Mouse (Mus musculus): ENCODE measurements at regions not wholly inside any gene's neighbourhood (a gene's known extent, or its start where the extent isn't known, plus 50 kb on each side); places are given as distances from the start of the nearest gene placed in this dataset.

DNA sequence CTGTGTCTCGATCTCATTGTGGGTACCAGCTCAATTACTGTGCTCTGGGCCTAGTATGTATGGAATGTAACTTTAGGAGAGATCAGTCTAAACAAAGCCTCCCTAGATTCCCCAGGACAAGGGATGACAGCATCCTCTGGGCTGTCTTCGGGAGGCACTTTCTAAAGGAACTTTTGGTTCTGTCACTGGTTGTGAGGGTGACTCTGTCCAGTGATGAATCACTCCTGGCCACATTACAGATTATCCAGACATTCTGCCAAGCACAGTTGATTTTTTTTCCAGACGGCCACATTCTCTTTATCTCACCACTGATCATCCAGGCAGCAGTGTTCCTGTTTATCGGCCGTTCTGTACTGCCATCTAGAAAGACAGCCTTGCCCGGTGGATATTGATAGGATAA, 638.5 kb upstream of the Nrp1 start:
- no peak for DNase-seq (ENCODE audit: low read depth in 1 of 2, low spot score in 2 of 2)
- H3K27me3 ChIP-seq (ENCODE audit: control insufficient read depth, insufficient read depth, low read length): no peaks in the 10 kb centered on the region
- no peak overlapping the region for H3K4me3 ChIP-seq (ENCODE audit: extremely low read depth, insufficient read depth, insufficient read length)
- no peak overlapping the region for H3K27ac ChIP-seq (ENCODE audit: insufficient read depth, low read length)
- TF ChIP-seq POLR2A (IDR thresholded peaks at IDR 0.05; ENCODE audit: low read depth, low read length) (no peak), CTCF (IDR thresholded peaks at IDR 0.05; ENCODE audit: extremely low read depth, insufficient read depth, insufficient read length, insufficient replicate concordance) (no peak)
- H3K36me3 ChIP-seq (ENCODE audit: control insufficient read depth, insufficient read depth, low read length): no peaks in the 10 kb centered on the region
- no peaks in the 10 kb centered on the region for H3K4me1 ChIP-seq (ENCODE audit: control insufficient read depth, insufficient read depth, insufficient read length)
- WGBS: 57% methylated on average over 6 of the region's 6 CpGs

- no peaks in the 10 kb centered on the region for H3K4me1 ChIP-seq (ENCODE audit: control insufficient read depth, insufficient read depth, insufficient read length)
- TF ChIP-seq POLR2A (IDR thresholded peaks at IDR 0.05; ENCODE audit: low read depth, low read length): no peak
- TF ChIP-seq CTCF (IDR thresholded peaks at IDR 0.05; ENCODE audit: extremely low read depth, insufficient read depth, insufficient read length, insufficient replicate concordance): no peak
- no peaks in the 10 kb centered on the region for H3K27me3 ChIP-seq (ENCODE audit: control insufficient read depth, insufficient read depth, low read length)
- H3K36me3 ChIP-seq (ENCODE audit: control insufficient read depth, insufficient read depth, low read length): no peaks in the 10 kb centered on the region
- H3K4me3 ChIP-seq (ENCODE audit: extremely low read depth, insufficient read depth, insufficient read length): no peak overlapping the region
- 58% methylated on average over 6 of the region's 6 CpGs for WGBS
- no peak for DNase-seq (ENCODE audit: low read depth in 1 of 2, low spot score in 2 of 2)
- no peak overlapping the region for H3K27ac ChIP-seq (ENCODE audit: insufficient read depth, low read length)
Observed at GRCm38 (mm10) chr8:127720593-127721290, 637.7 kb upstream of the Nrp1 start.

DNA sequence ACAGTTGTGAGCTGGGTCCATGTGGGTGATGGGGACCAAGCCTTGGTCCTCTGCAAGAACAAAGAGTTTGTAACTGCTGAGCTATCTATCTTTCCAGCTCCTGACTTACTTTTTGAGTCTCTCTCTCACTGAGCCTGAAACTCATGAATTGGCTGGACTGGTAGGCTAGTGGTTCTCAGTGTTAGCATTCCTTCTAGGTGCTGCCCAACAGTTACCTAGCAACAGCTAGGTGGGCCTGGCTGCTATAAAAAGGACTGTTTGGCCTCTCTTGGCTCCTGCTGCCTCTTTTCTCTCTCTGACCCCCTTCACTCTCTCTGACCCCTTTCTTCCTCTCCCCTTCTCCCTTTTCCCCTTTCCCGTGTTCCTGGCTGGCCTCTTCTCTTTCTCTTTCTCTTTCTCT, 636.8 kb upstream of the Nrp1 start:
- H3K4me3 ChIP-seq (ENCODE audit: extremely low read depth, insufficient read depth, insufficient read length): no peak overlapping the region
- H3K4me1 ChIP-seq (ENCODE audit: control insufficient read depth, insufficient read depth, insufficient read length): no peaks in the 10 kb centered on the region
- WGBS: 50% methylated on average over 1 of the region's 1 CpGs
- no peak for TF ChIP-seq POLR2A (IDR thresholded peaks at IDR 0.05; ENCODE audit: low read depth, low read length)
- TF ChIP-seq CTCF (IDR thresholded peaks at IDR 0.05; ENCODE audit: extremely low read depth, insufficient read depth, insufficient read length, insufficient replicate concordance): no peak
- H3K27ac ChIP-seq (ENCODE audit: insufficient read depth, low read length): no peak overlapping the region
- no peak for DNase-seq (ENCODE audit: low read depth in 1 of 2, low spot score in 2 of 2)
- H3K27me3 ChIP-seq (ENCODE audit: control insufficient read depth, insufficient read depth, low read length): no peaks in the 10 kb centered on the region
- no peaks in the 10 kb centered on the region for H3K36me3 ChIP-seq (ENCODE audit: control insufficient read depth, insufficient read depth, low read length)

DNA sequence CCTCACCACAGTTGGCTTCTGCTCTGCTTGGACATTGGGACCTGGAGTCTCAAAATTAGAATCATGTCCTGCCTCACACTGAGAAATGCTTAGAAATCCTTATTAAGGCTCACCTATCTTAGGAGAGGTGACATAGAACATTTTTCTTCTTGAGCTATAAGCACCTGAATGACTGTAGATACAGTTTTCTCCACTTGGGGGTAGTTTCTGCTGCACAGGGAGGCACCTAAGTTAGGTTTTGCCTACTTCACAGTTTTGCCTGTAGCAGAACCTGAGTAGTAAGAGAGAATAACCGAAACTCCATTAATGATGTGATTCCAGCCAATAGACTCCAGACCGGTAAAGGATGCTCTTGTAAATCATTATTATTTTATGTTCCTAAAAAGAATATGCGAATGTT, 624.3 kb upstream of the Nrp1 start:
- no peak for DNase-seq (ENCODE audit: low read depth in 1 of 2, low spot score in 2 of 2)
- TF ChIP-seq POLR2A (IDR thresholded peaks at IDR 0.05; ENCODE audit: low read depth, low read length) (no peak), CTCF (IDR thresholded peaks at IDR 0.05; ENCODE audit: extremely low read depth, insufficient read depth, insufficient read length, insufficient replicate concordance) (no peak)
- Histone ChIP-seq H3K27ac (ENCODE audit: insufficient read depth, low read length) (no peak overlapping the region), H3K27me3 (ENCODE audit: control insufficient read depth, insufficient read depth, low read length) (no peaks in the 10 kb centered on the region; the same call in 1 of the 2 replicates), H3K4me3 (ENCODE audit: extremely low read depth, insufficient read depth, insufficient read length) (no peak overlapping the region), H3K36me3 (ENCODE audit: control insufficient read depth, insufficient read depth, low read length) (no peaks in the 10 kb centered on the region), H3K4me1 (ENCODE audit: control insufficient read depth, insufficient read depth, insufficient read length) (no peaks in the 10 kb centered on the region)
- 86% methylated on average over 3 of the region's 3 CpGs for WGBS

GRCm38 (mm10) chr8:127742236-127742635, 616.2 kb upstream of the Nrp1 start:
- Histone ChIP-seq H3K36me3 (ENCODE audit: control insufficient read depth, insufficient read depth, low read length) (no peaks in the 10 kb centered on the region), H3K27me3 (ENCODE audit: control insufficient read depth, insufficient read depth, low read length) (no peaks in the 10 kb centered on the region; the same call in 1 of the 2 replicates), H3K4me3 (ENCODE audit: extremely low read depth, insufficient read depth, insufficient read length) (no peak overlapping the region), H3K27ac (ENCODE audit: insufficient read depth, low read length) (no peak overlapping the region), H3K4me1 (ENCODE audit: control insufficient read depth, insufficient read depth, insufficient read length) (no peaks in the 10 kb centered on the region; the same call in 1 of the 2 replicates)
- TF ChIP-seq POLR2A (IDR thresholded peaks at IDR 0.05; ENCODE audit: low read depth, low read length) (no peak), CTCF (IDR thresholded peaks at IDR 0.05; ENCODE audit: extremely low read depth, insufficient read depth, insufficient read length, insufficient replicate concordance) (no peak)
- WGBS: 97% methylated on average over 6 of the region's 6 CpGs
- no peak for DNase-seq (ENCODE audit: low read depth in 1 of 2, low spot score in 2 of 2)

DNA sequence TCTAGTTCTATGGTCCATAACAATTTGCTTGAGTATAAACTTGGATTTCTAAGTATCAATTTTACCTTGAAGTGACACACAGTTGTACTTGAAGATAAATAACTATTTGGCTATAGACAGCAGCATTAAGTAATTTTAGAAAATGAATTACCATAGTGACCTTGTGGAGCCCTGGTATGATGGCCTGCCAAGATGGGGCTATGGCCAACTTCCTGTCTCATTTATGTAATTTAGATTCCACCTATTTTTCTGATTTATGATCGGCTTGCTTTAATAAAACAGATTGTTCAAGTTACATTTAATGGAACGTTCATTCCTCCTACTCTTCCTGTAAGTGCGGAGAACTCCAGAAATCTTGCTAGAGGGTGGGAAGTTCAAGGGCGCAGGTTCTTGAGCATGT, 613.2 kb upstream of the Nrp1 start:
- H3K36me3 ChIP-seq (ENCODE audit: control insufficient read depth, insufficient read depth, low read length): no peaks in the 10 kb centered on the region
- no peaks in the 10 kb centered on the region for H3K27me3 ChIP-seq (ENCODE audit: control insufficient read depth, insufficient read depth, low read length)
- 93% methylated on average over 4 of the region's 4 CpGs for WGBS
- H3K27ac ChIP-seq (ENCODE audit: insufficient read depth, low read length): no peak overlapping the region
- H3K4me3 ChIP-seq (ENCODE audit: extremely low read depth, insufficient read depth, insufficient read length): no peak overlapping the region
- H3K4me1 ChIP-seq (ENCODE audit: control insufficient read depth, insufficient read depth, insufficient read length): no peaks in the 10 kb centered on the region; the same call in 1 of the 2 replicates
- DNase-seq (ENCODE audit: low read depth in 1 of 2, low spot score in 2 of 2): no peak
- TF ChIP-seq POLR2A (IDR thresholded peaks at IDR 0.05; ENCODE audit: low read depth, low read length): no peak
- TF ChIP-seq CTCF (IDR thresholded peaks at IDR 0.05; ENCODE audit: extremely low read depth, insufficient read depth, insufficient read length, insufficient replicate concordance): no peak

- WGBS: 16% methylated on average over 8 of the region's 8 CpGs
- Histone ChIP-seq H3K4me3 (ENCODE audit: extremely low read depth, insufficient read depth, insufficient read length) (no peak overlapping the region), H3K27me3 (ENCODE audit: control insufficient read depth, insufficient read depth, low read length) (no peaks in the 10 kb centered on the region), H3K27ac (ENCODE audit: insufficient read depth, low read length) (no peak overlapping the region), H3K4me1 (ENCODE audit: control insufficient read depth, insufficient read depth, insufficient read length) (no peaks in the 10 kb centered on the region; the same call in 1 of the 2 replicates), H3K36me3 (ENCODE audit: control insufficient read depth, insufficient read depth, low read length) (no peaks in the 10 kb centered on the region)
- TF ChIP-seq CTCF (IDR thresholded peaks at IDR 0.05; ENCODE audit: extremely low read depth, insufficient read depth, insufficient read length, insufficient replicate concordance) (no peak), POLR2A (IDR thresholded peaks at IDR 0.05; ENCODE audit: low read depth, low read length) (no peak)
- no peak for DNase-seq (ENCODE audit: low read depth in 1 of 2, low spot score in 2 of 2)
Observed at GRCm38 (mm10) chr8:127746456-127746855, 611.9 kb upstream of the Nrp1 start.
